Mouse (Mus musculus) kidney, adult 9 months (tissue): ENCODE measurements around the gene Rab3a.

Experiments used
- DNase-seq: peaks from one replicate; pipeline ENCODE4 v3.0.0; 2022

Rab3a gene

DNA sequence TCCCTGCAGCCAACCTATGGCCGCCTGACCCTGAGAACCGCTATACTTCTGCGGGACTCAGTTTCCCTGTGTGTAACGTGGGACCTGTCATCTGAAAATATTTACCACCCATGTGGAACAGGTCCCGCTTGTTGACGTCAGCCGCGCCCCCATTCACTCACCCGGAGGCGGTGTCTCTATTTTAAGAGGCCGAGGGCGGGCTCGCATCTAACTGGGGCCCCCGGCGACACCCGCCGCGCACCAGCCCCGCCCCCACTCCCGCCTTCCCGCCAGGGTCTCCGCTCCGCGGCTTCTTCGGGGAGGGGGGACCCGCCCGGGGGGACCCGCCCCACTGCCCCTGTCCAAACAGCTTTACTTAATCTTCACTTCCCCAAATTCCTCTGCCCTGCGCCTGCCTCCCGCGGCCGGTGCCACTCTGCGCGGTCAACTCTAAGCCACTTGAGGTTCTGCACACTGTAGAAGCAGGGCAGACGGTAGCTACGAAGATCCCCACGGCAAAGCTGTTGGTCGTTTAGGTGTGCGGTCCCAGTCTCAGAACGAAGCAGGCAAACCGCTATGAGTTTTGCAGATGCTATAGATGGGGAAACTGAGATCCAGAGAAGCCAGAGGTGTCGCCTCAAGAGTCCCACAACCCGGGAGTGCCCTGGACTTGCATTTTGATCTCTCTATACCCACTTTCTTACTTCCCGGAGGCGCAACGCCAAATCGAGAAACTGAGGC lies 49.4 kb downstream of the Rab3a start:
- peak; percentile 45 for DNase-seq

GRCm38 (mm10) chr8:70804481-70805206 lies 50.2 kb downstream of the Rab3a start, which contains the start of gene Mast3:
Gene Mast3, minus strand, starts transcription at chr8:70805054.
- DNase-seq = peak; percentile 85

GRCm38 (mm10) chr8:70806541-70806940 lies 52.1 kb downstream of the Rab3a start:
- peak; percentile 45 for DNase-seq

DNA sequence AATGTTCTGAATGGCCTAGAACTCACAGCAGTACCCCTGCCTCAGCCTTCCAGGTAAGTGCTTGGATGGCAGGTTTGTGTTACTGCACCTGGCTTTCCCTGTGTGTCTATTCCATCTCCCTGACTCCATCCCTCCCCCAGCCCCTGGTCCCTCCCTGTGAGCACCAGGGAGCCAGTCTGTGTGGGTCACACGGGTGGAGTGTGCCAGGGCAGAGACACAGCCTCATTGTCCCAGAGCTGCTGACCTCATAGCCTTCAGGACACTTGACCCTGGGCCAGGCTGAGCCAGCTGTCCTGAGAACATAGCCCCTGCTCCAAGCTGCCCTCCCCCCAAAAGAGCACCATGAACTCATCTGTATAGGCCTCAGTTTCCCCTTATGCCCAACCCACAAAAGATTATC lies 52.8 kb downstream of the Rab3a start:
- DNase-seq = no peak

GRCm38 (mm10) chr8:70808239-70808638 lies 53.8 kb downstream of the Rab3a start, which contains the start of gene Il12rb1:
Gene Il12rb1, plus strand, starts transcription at chr8:70808449.
- no peak for DNase-seq
